Mouse (Mus musculus) lung, embryonic 15.5 days (tissue): ENCODE measurements around the gene Zfp513. TPM values are rescaled to one million over a fixed set of nuclear protein-coding genes. Genes with fewer than 3 reads are reported as not detected.

Experiments used
- ATAC-seq: fragments of 200-750 bp; cut with Nextera tagmentation; 2 replicates; pipeline ENCODE4 v1.8.0; 2017; ENCODE audit warnings: moderate number of reproducible peaks, borderline replicate concordance; ENCODE audit not compliant: low FRiP score, low TSS enrichment; ENCODE audit errors: extremely low read depth
- H3K27ac ChIP-seq: fragments of 300-500 bp; sonication (generic); 2 replicates; pipeline ENCODE4 v1.5.1; 2015; ENCODE audit warnings: moderate library complexity, mild to moderate bottlenecking, inconsistent platforms
- H3K27me3 ChIP-seq: fragments of 300-500 bp; sonication (generic); 2 replicates; pipeline ENCODE4 v1.6.1; 2015; ENCODE audit warnings: inconsistent platforms
- H3K36me3 ChIP-seq: fragments of 300-500 bp; sonication (generic); 2 replicates; pipeline ENCODE4 v1.6.1; 2015; ENCODE audit warnings: inconsistent platforms
- H3K4me1 ChIP-seq: fragments of 300-500 bp; sonication (generic); 2 replicates; pipeline ENCODE4 v1.6.1; 2015; ENCODE audit warnings: inconsistent platforms
- H3K4me2 ChIP-seq: fragments of 300-500 bp; sonication (generic); 2 replicates; pipeline ENCODE4 v1.6.1; 2015; ENCODE audit warnings: inconsistent platforms, mild to moderate bottlenecking, moderate library complexity
- H3K4me3 ChIP-seq: fragments of 300-500 bp; sonication (generic); 2 replicates; pipeline ENCODE4 v1.5.1; 2015; ENCODE audit warnings: mild to moderate bottlenecking, inconsistent platforms
- H3K9ac ChIP-seq: fragments of 300-500 bp; sonication (generic); 2 replicates; pipeline ENCODE4 v1.6.1; 2015; ENCODE audit warnings: inconsistent platforms
- H3K9me3 ChIP-seq: fragments of 300-500 bp; sonication (generic); 2 replicates; pipeline ENCODE4 v1.6.1; 2016; ENCODE audit warnings: inconsistent platforms
- WGBS: fragments of 180-500 bp; shearing (Covaris S2); methylation state at CpG from one replicate; pipeline ENCODE4 v1.1.7; 2015; 5-methylcytosine and 5-hydroxymethylcytosine counted together
- polyA plus RNA-seq: library from polyadenylated mRNA; unstranded; fragments of >200 nt; fragmentation: Nextera tagmentation; extraction: Ambion mirVana; gene quantifications from 2 replicates; pipeline ENCODE4 v1.2.1, GENCODE M21; 2015

Zfp513 gene
- polyA plus RNA-seq, 1 experiment from 2014 or later = 9.5 TPM

DNA sequence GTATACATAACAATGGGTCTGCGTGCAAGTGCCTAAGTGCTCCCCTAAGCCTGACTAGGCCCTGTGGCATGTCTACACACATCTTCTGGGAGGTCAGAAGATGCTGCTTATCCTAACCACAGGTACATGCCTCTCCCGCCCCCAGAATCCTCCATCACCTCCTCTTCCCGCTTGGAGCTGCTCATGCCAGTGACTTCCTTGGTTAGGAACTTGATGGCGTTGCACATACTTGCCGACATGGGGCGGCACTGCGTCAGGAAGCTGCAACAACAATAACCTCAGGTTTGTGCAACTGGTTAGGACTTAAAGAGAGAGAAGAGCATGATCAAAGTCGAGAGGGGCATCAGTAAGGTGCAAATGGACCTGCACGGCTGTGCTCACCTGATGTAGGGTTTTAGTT lies 11.9 kb downstream of the Zfp513 start:
- H3K9me3 ChIP-seq = no peaks in the 10 kb centered on the region
- no peak overlapping the region for H3K27ac ChIP-seq
- peaks cover 19% of the 10 kb centered on the region for H3K4me1 ChIP-seq
- WGBS = 88% methylated on average over 9 of the region's 9 CpGs
- no peak overlapping the region for H3K9ac ChIP-seq
- H3K4me2 ChIP-seq = no peak overlapping the region
- peaks cover 56% of the 10 kb centered on the region for H3K36me3 ChIP-seq
- H3K27me3 ChIP-seq = no peaks in the 10 kb centered on the region
- no peak for ATAC-seq
- no peak overlapping the region for H3K4me3 ChIP-seq

- no peaks in the 10 kb centered on the region for H3K9me3 ChIP-seq
- H3K36me3 ChIP-seq = peaks cover 47% of the 10 kb centered on the region
- H3K4me1 ChIP-seq = peaks cover 8% of the 10 kb centered on the region
- no peak for ATAC-seq
- no peak overlapping the region for H3K4me3 ChIP-seq
- H3K27ac ChIP-seq = no peak overlapping the region
- no peak overlapping the region for H3K9ac ChIP-seq
- no peaks in the 10 kb centered on the region for H3K27me3 ChIP-seq
- no peak overlapping the region for H3K4me2 ChIP-seq
- WGBS = 63% methylated on average over 4 of the region's 4 CpGs
Measured at GRCm38 (mm10) chr5:31188223-31188840, 13.8 kb downstream of the Zfp513 start.

GRCm38 (mm10) chr5:31183678-31184077 lies 18.4 kb downstream of the Zfp513 start:
- no peak overlapping the region for H3K27ac ChIP-seq
- H3K9me3 ChIP-seq = no peaks in the 10 kb centered on the region
- no peak overlapping the region for H3K4me3 ChIP-seq
- WGBS = 43% methylated on average over 4 of the region's 4 CpGs
- peaks cover 4% of the 10 kb centered on the region; the same call in 1 of the 2 replicates for H3K4me1 ChIP-seq
- H3K36me3 ChIP-seq = peaks cover 23% of the 10 kb centered on the region
- no peaks in the 10 kb centered on the region for H3K27me3 ChIP-seq
- no peak overlapping the region for H3K4me2 ChIP-seq
- no peak overlapping the region for H3K9ac ChIP-seq
- no peak for ATAC-seq

- no peak overlapping the region for H3K9ac ChIP-seq
- no peak overlapping the region for H3K27ac ChIP-seq
- H3K27me3 ChIP-seq = no peaks in the 10 kb centered on the region
- H3K4me3 ChIP-seq = no peak overlapping the region
- H3K36me3 ChIP-seq = no peaks in the 10 kb centered on the region
- ATAC-seq = no peak
- H3K9me3 ChIP-seq = no peaks in the 10 kb centered on the region
- peaks cover 10% of the 10 kb centered on the region; the same call in 1 of the 2 replicates for H3K4me1 ChIP-seq
- 91% methylated on average over 9 of the region's 9 CpGs for WGBS
- H3K4me2 ChIP-seq = no peak overlapping the region
Measured at GRCm38 (mm10) chr5:31181183-31181770, 20.8 kb downstream of the Zfp513 start.

DNA sequence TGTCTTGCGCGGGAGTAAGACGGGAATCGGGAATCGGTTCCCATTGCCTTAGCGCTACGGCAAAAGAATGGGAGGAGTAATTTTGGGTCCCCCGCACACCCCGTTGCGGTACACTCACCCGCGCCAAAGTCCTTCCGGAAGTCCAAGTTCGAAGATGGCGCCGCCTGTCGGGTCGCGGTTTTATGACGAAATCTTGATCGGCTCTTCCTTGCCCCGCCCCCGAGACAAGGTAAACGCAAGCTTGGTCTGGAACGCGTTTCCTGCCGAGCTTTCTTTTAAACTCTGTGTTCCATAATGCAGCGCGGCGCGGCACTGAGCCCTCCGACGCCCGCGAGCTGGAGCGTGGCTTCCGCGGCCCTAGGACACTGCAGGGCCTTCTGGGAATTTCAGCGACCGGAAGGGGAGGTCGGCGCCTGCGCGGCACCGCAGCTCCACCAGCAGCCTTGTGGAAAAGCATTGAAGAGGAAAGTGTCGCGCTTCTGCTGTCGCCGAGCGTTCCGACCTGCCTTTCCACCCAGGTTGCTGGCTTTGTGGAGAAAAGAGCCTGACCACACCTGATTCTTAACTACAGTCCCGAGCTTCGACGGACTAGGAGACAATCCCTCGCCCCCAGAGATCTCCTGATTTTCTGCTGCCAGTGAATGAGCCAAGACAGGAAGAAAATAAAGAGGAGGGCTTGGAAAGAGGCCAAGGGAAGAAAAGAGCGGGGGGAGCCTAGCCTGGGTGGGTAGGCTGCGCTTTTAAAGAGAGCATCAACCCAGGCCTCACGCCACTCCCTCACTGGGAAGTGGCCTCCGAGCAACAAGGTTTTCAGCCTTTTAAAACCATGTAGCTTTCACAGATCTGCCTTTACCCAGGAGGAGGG lies 22.1 kb downstream of the Zfp513 start, which contains the start of the genes Gm29609 and Gtf3c2:
Gene Gm29609, minus strand, starts transcription at position 146 of the 865 bp plus-strand sequence.
Gene Gtf3c2, minus strand, starts transcription at position 379 of the 865 bp plus-strand sequence.
- Histone ChIP-seq H3K4me2 (peak within 1 kb of the TSS; percentile 83), H3K9me3 (no peaks in the 10 kb centered on the region), H3K27me3 (no peaks in the 10 kb centered on the region), H3K9ac (peak within 1 kb of the TSS; percentile 67), H3K27ac (peak within 1 kb of the TSS; percentile 99), H3K4me1 (peaks cover 10% of the 10 kb centered on the region; the same call in 1 of the 2 replicates), H3K4me3 (peak within 1 kb of the TSS; percentile 81), H3K36me3 (no peaks in the 10 kb centered on the region)
- WGBS = under 1% methylated on average over 59 of the region's 59 CpGs
- peak; percentile 99 for ATAC-seq

GRCm38 (mm10) chr5:31179301-31179765 lies 22.8 kb downstream of the Zfp513 start:
- peak overlapping the region; percentile 83 for H3K4me2 ChIP-seq
- peak overlapping the region; percentile 81 for H3K4me3 ChIP-seq
- H3K27me3 ChIP-seq = no peaks in the 10 kb centered on the region
- peak overlapping the region; percentile 99 for H3K27ac ChIP-seq
- ATAC-seq = peak; percentile 52
- H3K4me1 ChIP-seq = peaks cover 10% of the 10 kb centered on the region; the same call in 1 of the 2 replicates
- peak overlapping the region; percentile 67 for H3K9ac ChIP-seq
- under 1% methylated on average over 25 of the region's 25 CpGs for WGBS
- peaks cover 3% of the 10 kb centered on the region; the same call in 1 of the 2 replicates for H3K36me3 ChIP-seq
- no peaks in the 10 kb centered on the region for H3K9me3 ChIP-seq

GRCm38 (mm10) chr5:31168630-31169029 lies 33.5 kb downstream of the Zfp513 start:
- Histone ChIP-seq H3K4me2 (no peak overlapping the region), H3K27me3 (no peaks in the 10 kb centered on the region), H3K9me3 (no peaks in the 10 kb centered on the region), H3K27ac (no peak overlapping the region), H3K4me3 (no peak overlapping the region), H3K36me3 (peaks cover 94% of the 10 kb centered on the region), H3K9ac (no peak overlapping the region), H3K4me1 (no peaks in the 10 kb centered on the region)
- ATAC-seq = no peak
- 74% methylated on average over 4 of the region's 4 CpGs for WGBS

DNA sequence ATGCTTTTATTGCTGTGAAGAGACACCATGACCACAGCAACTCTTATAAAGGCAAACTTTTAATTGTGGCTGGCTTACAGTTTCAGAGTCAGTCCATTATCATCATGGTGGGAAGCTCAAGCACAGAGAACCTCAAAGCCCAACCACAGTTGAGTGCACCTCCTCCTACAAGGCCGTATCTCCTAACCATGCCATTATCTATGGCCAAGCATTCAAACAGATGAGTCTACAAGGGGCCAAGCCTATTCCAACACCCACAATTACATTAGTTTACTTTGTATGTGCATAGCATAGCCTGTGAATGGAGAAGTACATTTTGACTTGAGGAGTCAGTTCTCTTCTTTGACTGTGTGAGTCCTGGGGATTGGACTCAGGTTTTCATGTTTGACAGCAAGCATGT lies 37.2 kb downstream of the Zfp513 start:
- H3K27me3 ChIP-seq = no peaks in the 10 kb centered on the region
- no peak overlapping the region for H3K4me3 ChIP-seq
- H3K9me3 ChIP-seq = no peaks in the 10 kb centered on the region
- no peak overlapping the region for H3K9ac ChIP-seq
- H3K27ac ChIP-seq = no peak overlapping the region
- no peak for ATAC-seq
- no peaks in the 10 kb centered on the region for H3K4me1 ChIP-seq
- peaks cover 89% of the 10 kb centered on the region for H3K36me3 ChIP-seq
- WGBS = 85% methylated on average over 1 of the region's 1 CpGs
- no peak overlapping the region for H3K4me2 ChIP-seq

- H3K9me3 ChIP-seq = no peaks in the 10 kb centered on the region
- H3K4me1 ChIP-seq = no peaks in the 10 kb centered on the region
- H3K36me3 ChIP-seq = peaks cover 89% of the 10 kb centered on the region
- no peak overlapping the region for H3K4me3 ChIP-seq
- H3K4me2 ChIP-seq = no peak overlapping the region
- ATAC-seq = no peak
- H3K9ac ChIP-seq = no peak overlapping the region
- H3K27ac ChIP-seq = no peak overlapping the region
- no peaks in the 10 kb centered on the region for H3K27me3 ChIP-seq
Measured at GRCm38 (mm10) chr5:31162462-31162861, 39.6 kb downstream of the Zfp513 start.

DNA sequence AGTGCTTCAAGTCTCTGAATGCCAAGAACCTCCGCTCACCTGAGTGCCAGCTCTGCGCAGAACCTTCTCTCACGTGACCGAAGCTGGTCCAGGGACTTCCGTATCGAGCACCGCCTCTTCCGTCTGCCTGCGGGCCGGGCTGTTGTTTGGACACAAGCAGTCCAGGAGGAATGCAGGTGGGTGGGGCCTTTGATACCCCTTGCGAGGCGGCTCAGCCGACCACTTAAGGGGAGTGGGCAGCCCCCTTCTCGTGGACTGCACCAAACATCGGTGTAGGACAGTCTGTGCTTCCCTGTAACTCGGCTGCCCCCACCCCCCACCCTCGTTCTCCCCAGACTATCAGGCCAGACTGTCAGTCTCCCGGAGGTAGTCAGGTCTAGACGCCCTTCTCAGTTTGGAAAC lies 48.0 kb downstream of the Zfp513 start, which contains the start of gene Mpv17:
Gene Mpv17, minus strand, starts transcription at position 100 of the 402 bp plus-strand sequence.
- Histone ChIP-seq H3K4me3 (peak within 1 kb of the TSS; percentile 75), H3K4me1 (peaks cover 16% of the 10 kb centered on the region), H3K36me3 (peaks cover 38% of the 10 kb centered on the region), H3K27me3 (no peaks in the 10 kb centered on the region), H3K27ac (peak within 1 kb of the TSS; percentile 78), H3K9me3 (no peaks in the 10 kb centered on the region), H3K9ac (peak within 1 kb of the TSS; percentile 80), H3K4me2 (peak within 1 kb of the TSS; percentile 86)
- peak; percentile 89 for ATAC-seq
- under 1% methylated on average over 19 of the region's 19 CpGs for WGBS

DNA sequence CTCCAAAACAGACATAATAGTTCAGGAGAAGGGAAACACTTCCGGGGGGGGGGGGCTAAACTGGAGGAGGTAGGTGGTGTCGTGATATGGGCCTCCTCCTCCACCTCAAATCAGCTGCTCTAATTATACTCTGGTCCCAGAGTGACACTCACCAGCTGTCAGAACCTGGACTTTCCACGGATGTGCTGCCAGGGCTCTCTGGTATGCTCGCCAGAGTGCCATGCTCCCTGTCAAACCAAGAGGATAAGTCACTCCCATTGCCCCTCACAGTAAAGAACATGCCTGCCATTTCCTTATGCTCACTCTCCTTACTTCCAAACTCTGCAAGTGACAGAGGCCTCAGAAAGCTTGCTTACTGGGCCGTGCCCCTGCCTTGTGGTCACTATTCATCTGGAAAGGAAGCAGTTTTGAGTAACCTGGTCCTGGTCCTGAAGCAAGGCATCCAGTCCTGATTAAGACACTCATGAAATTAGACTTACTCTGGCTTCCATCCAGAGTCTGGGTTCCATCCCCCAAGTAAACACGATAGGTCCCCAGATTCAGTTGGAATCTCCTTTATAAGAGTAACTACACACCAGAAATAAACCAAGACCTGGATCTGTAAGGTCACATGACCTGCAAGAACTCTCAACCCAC lies 48.5 kb downstream of the Zfp513 start:
- Histone ChIP-seq H3K4me2 (peak overlapping the region; percentile 86), H3K9me3 (no peaks in the 10 kb centered on the region), H3K4me1 (peaks cover 16% of the 10 kb centered on the region), H3K27ac (peak overlapping the region; percentile 78; the same call in 1 of the 2 replicates), H3K9ac (peak overlapping the region; percentile 80), H3K4me3 (peak overlapping the region; percentile 75), H3K27me3 (no peaks in the 10 kb centered on the region), H3K36me3 (peaks cover 33% of the 10 kb centered on the region)
- WGBS = 31% methylated on average over 6 of the region's 6 CpGs
- ATAC-seq = peak; percentile 15; the same call in 1 of the 2 replicates
